Mouse (Mus musculus) embryo, embryonic 11.5 days (tissue): ENCODE measurements around the gene Zranb3.
"Not testable (repeated sequence)": the region's sequence is repeated elsewhere in the genome, so short reads cannot be mapped to it uniquely, and the experiment has no call there.

Experiments used
- DNase-seq: peaks from one replicate; pipeline ENCODE4 v3.0.0-alpha.2; 2012; ENCODE audit warnings: low read depth, low spot score

The Zranb3 gene

DNA sequence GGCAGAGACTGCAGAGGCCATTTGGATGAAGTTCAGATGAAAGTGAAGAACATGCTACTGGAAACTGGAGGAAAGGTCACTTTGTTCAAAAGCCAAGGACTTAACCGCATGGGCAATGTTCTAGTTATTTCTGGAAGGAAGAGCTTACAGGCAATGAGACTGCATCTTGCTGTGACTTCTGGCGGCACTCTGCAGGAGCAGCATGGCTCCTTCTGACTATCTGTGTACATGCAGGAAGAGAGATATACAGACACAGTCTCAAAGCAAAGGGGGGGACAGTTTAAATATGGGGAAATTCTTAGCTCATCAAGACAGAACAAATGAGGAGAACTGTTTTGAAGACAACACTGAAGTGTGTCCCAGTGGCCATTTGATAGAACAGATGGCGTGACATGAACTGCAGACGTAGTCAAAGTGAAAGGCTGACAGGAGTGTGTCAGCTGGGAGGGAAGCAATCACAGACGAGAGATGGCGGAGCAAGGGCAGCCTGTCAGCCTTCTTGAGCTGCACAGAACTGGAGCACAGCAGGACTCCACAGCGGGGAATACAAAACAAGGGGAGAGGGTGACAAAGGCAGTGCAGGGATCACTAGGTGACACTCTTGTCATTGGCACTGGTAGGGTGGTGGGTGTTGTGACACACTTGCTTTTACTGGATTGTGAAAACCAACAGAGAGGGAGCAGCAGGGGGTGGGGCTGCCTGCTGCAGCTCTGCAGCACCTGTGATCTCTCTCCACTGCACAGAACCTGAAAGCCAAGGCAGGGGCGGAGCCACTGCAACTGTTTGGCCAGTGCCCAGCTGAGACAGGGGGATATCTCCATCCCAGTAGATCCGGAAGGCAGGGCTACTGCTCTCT lies 112.7 kb downstream of the Zranb3 start:
- no peak for DNase-seq

DNA sequence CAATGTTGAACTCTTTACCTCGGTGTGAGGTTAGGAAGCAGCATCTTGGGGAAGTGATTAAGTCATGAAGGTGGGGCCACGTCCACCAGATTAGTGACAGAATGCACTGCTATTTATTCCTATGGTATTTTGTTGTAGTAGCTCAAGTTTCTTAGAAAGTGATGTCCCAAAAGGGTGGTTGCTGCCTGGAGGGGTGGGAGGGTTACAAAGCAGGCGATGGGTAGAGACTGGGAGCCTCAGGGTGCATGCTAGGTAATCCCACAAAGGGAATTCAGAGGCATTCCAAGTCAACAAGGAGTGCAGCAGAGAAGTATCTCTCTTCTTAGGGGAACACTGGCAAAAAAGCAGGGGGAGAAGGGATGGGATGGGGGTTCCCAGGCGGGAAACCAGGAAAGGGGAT lies 113.5 kb downstream of the Zranb3 start:
- no peak for DNase-seq

DNA sequence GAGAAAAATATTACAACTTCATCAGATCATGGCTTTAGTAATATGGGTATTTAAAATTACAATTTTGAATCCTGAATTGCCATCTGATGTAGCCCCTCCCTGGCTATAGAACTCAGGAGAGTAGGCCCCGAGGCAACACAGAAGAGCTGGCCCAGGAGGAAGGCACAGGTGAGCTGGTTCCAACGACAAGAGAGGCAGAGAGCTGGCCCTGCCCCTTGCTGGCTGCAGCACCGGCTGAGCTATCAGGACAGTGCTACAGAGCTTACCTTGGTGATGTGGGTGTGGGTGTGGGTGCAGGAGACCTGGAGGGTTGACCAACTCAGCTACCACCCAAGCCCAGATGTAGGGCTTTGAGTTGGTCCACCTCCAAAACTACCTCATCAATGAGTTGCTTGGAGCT lies 114.6 kb downstream of the Zranb3 start:
- no peak for DNase-seq

DNA sequence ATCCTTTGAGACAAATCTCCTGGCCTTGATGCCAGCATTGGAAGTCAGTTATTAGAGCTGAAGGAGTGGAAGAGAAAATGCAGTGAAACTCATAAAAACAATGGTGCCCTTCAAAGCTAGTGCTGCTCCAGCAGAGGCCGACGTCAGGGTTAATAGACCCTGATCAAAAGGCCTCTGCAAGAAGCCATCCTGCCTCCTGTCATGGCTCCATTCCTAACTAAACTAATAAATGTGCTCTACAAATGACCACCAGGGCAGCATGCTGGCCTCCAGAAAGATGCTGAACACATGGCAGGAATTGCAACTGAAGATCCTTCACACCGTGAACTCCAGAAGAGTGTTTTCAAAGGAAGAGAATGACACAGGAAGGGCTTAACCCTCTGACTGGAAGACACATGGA lies 117.5 kb downstream of the Zranb3 start:
- DNase-seq = peak; percentile 9

DNA sequence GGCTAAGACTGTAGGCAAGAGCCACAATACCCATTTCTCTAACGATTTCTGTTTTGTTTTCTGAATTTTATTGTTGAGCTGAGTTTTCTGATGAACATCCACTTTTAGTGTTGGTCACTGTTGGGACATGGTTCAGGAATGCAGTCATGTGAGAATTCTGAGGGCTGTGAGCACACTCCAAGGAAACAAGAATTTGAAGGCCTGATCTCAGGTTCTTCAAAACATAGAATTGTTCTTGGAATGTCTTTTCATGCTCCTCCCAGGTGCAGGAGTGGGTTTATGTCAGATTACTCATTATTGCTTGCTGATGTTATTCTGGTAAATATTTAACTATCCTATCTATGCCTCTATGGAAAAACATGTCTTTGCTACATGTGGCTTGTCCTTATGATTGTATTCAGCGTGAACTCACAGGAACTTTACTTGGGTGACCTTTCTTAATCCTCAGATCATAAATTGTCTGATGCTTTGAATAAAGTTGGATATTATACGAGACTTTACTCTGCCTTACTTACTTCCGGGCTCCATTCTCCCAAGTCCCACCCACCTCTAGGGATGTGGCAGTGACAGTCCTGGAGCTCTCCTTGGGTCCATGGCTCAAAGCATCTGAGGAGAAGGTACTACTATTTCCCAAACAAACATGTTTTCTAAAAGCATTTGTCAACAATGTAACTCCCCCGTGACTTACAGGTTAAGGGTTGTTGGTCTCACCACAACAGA lies 119.4 kb downstream of the Zranb3 start:
- no peak for DNase-seq

DNA sequence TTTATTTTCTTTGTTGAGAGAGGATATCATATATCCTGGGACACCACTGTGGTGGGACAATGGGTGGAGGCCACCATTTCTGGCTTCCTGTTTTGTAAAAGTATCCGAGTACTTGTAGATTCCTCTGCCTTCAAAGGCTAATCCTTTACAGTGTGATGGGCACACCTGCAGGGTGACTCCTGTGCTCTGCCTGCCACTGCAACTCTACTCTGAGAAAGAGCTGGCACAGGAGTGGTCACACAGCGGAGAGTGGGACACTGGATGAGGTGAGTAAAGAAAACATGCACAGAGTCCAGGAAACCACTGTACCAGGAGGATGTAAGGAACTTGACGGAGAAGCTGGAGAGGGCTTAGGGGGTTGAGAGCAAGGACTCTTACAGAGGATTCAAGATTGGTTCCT lies 120.6 kb downstream of the Zranb3 start:
- DNase-seq = no peak

DNA sequence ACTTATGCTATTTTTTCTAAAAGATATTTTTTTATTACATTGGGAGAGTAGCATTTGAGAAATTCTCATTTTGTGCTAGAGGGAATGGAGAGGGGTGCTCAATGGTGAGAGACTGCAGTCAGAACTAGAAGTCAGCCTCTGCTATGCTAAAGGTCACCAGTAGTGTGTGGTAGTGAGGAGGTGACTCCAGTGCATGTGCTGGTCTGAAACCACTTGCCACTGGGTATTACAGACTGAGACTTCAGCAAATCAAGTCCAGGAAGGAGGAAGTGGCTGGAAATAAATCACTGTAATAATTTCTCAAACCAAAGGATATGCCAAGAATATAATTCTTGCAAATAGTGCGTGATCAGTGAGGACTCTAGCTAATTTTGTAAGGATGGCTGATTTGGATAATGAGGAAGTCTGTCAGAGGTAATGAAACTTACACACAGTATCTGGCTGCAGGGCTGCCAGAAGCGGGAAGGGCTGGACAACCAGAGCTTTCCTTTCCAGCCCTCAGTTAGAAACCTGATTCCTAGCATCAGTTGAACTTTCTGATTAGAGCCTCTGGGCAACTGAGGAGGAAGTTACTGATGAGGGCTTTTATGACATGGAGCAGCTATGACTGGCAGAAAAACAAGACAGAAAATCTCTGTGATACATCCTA lies 121.8 kb downstream of the Zranb3 start:
- DNase-seq = no peak

DNA sequence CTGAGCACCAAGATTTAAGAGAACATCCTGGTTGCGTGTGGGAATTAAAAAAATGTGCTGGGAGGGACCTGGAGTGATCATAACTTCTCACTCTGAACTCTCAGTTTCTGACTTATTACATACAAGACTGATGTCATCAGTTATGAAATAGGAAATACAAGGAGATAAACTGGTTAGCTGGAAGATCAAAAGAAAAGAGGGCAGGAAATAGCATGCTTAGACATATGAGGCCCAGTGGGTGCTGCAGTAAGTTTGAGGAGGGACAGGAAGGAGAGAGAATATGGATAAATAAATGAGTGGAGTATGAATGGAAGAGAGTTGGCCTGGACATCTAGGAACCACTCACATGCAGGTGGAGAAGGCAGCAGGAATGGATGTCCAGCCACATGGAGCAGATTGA lies 124.7 kb downstream of the Zranb3 start:
- no peak for DNase-seq

DNA sequence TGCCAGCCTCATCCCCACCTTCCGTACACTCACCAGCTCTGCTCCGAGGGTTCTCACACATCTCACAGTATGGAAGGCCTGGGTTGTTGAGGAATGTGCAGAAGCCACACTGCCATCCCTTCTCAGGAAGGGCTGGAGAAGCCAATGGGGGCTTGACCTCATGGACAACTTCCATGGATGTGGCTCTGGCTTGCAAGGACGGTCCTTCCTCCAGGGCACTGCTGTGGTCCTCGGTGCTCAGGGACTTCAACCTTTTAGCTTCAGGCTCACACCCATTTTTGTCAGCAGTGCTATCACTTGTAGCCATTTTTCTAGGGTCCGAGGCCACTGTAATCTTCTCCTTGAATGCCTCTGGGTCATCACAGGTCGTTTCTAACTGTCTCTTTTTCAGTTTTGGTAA lies 126.7 kb downstream of the Zranb3 start:
- DNase-seq = no peak

DNA sequence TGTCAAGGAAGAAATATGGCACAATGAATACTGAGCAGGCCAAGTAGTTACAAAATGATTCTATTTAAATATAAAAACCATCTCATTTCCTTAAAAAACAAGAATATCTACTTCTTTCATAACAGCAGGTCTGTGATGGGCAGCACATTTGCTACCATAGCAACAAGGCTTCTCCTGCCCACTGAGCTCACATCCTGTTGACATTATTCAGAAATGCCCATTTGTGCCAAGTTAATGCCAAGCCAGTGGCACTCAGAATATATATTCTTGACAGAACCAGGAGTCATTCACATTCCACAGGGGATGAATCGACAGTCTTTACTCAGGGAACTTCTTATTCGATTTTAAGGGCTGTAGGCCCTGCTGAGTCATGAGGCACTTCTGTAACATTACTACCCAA lies 127.2 kb downstream of the Zranb3 start:
- DNase-seq = no peak

DNA sequence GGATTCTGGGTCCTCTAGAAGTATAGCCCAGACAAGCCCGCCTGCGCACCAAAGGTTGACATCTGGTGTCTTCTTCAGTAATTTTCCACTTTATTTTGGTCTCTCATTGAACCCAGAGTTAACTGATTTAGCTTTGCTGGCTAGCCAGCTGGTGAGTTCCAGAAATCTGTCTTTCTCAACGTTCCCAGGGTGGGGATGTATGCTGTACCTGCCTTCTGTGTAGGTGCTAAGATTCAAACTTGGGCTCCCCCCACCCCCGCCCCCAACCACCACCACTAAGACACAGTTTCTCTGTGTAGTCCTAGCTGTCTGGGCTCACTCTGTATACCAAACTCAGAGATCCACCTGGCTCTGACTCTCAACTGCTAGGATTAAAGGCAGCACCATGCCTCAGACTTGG lies 128.8 kb downstream of the Zranb3 start:
- DNase-seq = no peak

DNA sequence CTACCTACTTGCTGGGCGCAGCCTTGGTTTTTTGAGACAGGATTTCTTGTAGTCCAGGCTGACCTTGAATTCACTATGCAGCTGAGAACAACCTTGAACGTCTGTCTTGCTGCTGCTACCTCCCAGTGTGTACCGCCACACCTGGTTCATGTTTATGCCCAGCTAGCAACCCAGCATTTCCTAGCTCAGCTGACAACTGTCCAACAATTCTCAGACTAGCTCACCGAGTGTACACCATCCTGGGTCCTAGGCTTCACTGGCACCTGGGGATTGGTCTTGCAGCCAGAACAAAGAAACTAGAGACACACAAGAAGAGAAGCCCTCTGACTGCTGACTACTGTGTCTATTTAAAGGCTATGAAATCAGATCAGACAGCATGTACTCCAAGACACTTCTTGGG lies 132.0 kb downstream of the Zranb3 start:
- no peak for DNase-seq

DNA sequence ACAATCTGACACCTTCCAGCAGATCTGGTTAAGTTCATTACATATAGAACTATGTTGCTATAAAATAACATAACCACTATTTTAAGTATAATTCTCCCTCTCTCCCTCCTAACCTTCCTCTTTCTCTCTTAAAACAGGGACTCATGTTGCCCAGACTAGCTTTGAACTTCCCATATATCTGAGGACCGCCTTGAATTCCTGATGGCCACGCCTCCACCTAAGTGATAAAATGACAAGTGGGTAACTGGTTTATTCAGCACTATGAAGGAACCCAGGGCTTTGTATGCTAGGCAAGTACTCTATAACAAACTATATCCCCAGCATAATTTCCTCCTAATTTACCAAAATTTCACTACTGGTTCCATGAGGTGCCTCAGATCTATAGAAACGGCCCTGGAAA lies 139.5 kb downstream of the Zranb3 start:
- no peak for DNase-seq

DNA sequence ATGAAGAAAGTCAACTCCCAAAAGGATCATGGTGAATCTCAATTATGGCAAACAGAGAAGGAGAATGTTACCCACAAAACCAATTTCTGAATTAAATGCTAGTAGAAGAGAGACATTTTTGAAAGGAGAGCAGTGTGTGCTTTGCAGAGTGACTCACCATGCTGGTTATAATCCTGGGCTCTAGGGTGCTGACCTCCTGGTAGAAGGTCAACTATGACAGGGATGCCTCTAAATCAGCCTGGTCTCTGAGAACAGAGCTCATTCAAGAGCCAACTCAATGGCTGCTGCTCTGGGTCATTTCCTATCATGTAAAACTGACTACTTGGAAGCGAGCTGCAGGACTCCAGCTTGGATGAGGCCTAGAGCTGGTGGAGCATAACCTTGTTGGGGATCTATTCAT lies 141.7 kb downstream of the Zranb3 start:
- DNase-seq = no peak

DNA sequence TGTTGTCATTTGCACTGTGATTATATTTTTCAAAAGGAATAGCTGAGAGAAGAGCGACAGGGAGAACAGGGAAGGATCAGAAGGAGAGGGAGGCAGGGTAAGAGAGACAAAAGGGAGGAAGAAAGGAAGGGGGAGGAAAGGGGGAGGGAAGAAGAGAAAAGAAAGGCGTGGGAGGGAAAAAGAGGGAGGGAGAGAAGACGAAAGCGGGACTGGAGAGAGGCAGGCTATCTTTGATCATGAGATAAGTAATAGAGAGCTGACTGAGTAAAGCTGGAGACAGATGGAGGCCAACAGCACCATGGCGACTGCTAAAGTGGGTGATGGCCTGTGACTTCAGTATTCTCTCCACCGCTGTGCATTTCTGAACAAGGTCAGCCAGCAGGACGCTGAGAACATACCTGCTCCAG lies 143.5 kb downstream of the Zranb3 start:
- DNase-seq = no peak

DNA sequence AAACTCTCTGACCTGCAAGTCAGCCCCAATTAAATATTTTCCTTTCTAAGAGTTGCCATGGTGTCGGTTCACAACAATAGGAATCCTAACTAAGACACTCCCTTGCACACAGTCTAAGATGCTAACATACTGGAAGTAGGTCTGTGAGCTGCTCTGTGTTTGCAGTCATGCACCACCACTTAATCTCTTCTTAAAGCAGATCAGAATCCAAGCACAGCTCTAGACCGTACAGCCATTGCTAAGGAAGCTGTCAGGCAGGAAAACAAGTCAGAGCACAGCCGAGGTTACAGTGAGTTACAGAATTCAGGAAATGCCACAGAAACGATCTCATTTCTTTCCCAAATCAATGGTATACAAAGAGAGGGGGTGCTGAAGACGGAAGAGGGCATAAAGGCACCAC lies 144.0 kb downstream of the Zranb3 start:
- DNase-seq = no peak

DNA sequence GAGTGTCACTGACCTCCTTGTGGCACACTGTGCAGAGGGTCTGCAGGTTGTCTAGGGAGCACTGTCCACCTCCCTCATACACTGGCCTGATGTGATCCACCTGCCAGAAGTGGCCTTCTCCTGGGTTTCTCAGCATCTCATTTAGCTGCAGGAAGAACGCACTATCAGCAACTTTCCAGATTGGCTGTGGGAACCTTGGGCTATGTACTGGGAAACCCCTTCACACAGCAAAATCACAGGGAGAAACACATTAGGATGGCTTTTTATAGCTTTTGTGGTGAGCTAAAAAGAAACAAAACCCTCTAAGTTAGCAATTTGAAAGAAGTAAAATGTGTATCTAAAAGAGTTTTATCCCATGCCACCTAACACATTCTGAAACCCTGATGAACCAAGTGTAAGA lies 146.3 kb downstream of the Zranb3 start:
- no peak for DNase-seq

DNA sequence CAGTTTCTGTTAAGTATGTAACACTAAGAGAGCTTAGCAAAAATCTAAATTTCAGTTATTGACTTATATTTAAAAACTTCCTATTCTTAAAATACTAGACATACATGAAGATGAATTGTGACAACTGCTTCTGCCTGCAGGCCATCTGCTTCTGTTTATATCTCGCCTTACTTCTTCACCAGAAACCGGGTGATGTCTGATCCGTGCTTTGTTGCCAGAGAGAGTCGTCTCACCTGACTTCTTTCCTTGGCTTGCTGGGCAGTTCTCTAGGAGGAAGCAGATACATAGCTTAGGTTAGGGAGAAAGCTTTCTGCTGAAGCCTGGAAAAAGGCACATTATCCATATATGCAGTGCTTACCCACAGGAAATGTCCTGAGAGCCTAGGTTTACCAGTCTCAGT lies 148.0 kb downstream of the Zranb3 start:
- no peak for DNase-seq

DNA sequence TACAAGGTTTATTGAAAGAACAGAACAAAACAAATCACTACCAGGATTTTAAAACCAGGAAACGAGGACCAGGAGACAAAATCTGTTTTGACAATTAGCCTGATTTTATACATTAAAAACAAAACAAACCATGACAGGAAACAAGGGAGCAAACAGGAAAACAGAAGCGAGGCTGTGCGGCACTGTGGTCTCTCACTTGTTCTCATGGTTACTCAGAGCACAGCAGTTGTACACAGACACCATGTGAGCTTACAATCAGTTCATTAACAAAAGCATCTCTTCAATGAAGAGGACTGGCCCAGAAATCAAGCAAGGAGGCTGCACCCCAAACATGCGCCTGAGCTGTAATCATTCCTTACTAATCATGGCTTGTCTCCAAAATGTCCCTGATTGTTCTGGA lies 148.6 kb downstream of the Zranb3 start:
- DNase-seq = not testable (repeated sequence)

DNA sequence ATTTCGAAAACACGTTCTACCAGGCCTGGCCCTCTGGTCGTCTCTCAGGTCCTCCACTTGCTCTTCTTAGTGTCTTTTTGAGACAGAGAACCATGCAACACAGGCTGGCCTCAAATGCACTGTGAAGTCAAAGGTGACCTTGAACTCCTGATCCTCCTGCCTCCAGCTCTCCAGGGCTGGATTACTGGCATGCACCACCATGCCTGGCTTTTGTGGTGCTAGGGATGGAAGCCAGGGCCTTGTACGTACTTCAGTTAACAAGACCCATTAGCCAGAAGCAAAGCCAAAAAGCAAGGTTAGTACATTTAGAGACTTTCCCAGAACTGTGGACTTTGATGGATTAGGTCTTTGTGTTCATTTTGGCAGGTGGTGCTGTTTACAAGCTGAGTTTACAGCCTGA lies 150.6 kb downstream of the Zranb3 start:
- no peak for DNase-seq

DNA sequence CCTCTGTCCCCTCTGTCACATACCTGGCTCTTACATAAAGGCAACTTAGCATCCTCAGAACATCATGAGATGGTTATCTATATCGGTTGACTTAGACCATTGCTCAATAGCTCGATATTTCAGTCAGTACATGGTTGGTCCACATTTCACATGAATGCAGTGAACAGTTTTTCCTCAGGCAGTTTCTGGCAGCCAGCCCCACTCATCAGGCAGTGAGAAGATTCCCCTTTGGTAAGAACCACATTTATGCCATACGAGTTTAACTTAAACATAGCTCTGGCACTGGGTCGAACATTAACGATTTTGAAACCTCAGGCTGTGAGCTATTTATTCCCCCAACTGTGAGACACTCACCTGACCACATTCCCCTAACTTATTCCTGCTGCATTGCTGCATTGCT lies 154.1 kb downstream of the Zranb3 start:
- DNase-seq = no peak

DNA sequence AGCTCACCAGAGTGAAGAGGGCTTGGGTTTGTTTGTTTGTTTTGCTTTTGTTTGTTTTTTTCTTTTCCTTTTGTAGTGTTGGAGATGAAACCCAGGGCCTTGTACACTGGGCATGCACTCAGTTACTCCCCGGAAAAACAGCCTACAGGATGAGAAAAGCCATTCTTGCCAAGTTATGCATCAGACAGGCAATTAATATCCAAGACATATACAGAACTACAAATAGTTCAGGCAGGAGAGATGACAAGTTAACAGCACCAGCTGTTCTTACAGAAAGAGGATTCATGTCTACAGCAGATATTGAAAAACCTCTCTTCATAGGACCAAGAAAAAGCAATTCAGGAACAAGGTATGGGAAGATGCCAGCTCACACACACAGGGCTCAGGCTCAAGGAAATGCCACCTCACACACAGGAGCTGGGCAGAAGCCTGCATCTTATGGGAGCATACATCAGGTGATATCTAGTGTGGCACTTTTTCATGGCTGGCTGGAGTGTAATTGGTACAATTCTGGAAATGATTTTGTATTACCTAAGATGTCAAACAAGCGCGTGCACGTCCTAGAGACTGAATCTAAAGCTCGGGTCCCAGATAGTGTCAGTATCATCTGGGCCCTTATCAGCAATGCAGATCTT lies 156.1 kb downstream of the Zranb3 start:
- no peak for DNase-seq
